Mouse (Mus musculus) frontal cortex, postnatal 36 days (tissue): Measurements from ENCODE around the gene Fn1.

ENCODE experiments used
- DNase-seq, 2 experiments: peaks; one replicate each; pipeline ENCODE4 v3.0.0; 2022; ENCODE audit warnings: low spot score in 2 of 2

Fn1 gene

GRCm38 (mm10) chr1:71605751-71606150 lies 47.2 kb downstream of the Fn1 start:
- no peak for DNase-seq

GRCm38 (mm10) chr1:71595365-71595764 lies 57.6 kb downstream of the Fn1 start:
- DNase-seq = no peak

GRCm38 (mm10) chr1:71594268-71594667 lies 58.7 kb downstream of the Fn1 start:
- DNase-seq = no peak

GRCm38 (mm10) chr1:71593184-71593583 lies 59.8 kb downstream of the Fn1 start:
- DNase-seq = no peak

- no peak for DNase-seq
These were observed 63.0 kb downstream of the Fn1 start for GRCm38 (mm10) chr1:71590038-71590437.

- DNase-seq = no peak
These were observed 66.3 kb downstream of the Fn1 start for GRCm38 (mm10) chr1:71586658-71587057.

- DNase-seq = no peak
These were observed 69.1 kb downstream of the Fn1 start for GRCm38 (mm10) chr1:71583900-71584299.

GRCm38 (mm10) chr1:71583302-71583701 lies 69.7 kb downstream of the Fn1 start:
- no peak for DNase-seq

- no peak for DNase-seq
These were observed 72.6 kb downstream of the Fn1 start for GRCm38 (mm10) chr1:71580408-71580807.

- DNase-seq = no peak
These were observed 73.5 kb downstream of the Fn1 start for GRCm38 (mm10) chr1:71579526-71579925.

- DNase-seq = no peak
These were observed 76.2 kb downstream of the Fn1 start for GRCm38 (mm10) chr1:71576837-71577236.

GRCm38 (mm10) chr1:71575987-71576386 lies 77.0 kb downstream of the Fn1 start:
- DNase-seq = no peak

- no peak for DNase-seq
These were observed 82.9 kb downstream of the Fn1 start for GRCm38 (mm10) chr1:71570116-71570515.

GRCm38 (mm10) chr1:71567884-71568605 lies 85.0 kb downstream of the Fn1 start:
- DNase-seq = no peak

GRCm38 (mm10) chr1:71564291-71564690 lies 88.7 kb downstream of the Fn1 start:
- no peak for DNase-seq

GRCm38 (mm10) chr1:71560626-71561025 lies 92.4 kb downstream of the Fn1 start:
- no peak for DNase-seq

- DNase-seq = peak; percentile 80 to 81
These were observed 96.0 kb downstream of the Fn1 start, which contains the start of gene Atic for GRCm38 (mm10) chr1:71556688-71557612. TSS of gene Atic (plus strand) at chr1:71557150.

GRCm38 (mm10) chr1:71550626-71551195 lies 102.3 kb downstream of the Fn1 start:
- DNase-seq = no peak

GRCm38 (mm10) chr1:71540437-71540836 lies 112.6 kb downstream of the Fn1 start:
- DNase-seq = no peak

GRCm38 (mm10) chr1:71539641-71540040 lies 113.4 kb downstream of the Fn1 start:
- no peak for DNase-seq
